Mouse (Mus musculus) retina, adult 2 months (tissue): Measurements from ENCODE around the gene 6330409D20Rik.

ENCODE experiments used
- DNase-seq: peaks from one replicate; pipeline ENCODE4 v3.0.0-alpha.2; 2012; ENCODE audit warnings: low read depth, low spot score

Gene 6330409D20Rik

DNA sequence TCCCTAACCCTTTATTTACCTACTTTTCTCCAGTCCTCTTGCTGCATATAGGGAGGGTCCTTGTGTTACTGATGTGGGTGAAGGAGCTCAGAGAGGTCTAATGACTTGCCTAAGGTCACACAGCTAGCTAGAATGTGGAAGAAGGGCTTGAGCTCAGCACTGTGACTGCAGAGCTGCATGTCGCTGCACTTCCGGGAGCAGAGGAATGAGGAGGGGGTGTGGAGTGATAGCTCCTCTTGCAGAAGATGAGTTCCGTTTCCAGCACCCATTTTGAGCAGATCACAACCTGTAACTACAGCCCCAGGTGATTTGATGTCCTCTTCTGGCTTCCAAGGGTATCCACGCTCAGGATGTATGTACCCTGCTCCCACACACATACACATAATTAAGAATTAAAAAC, 16.7 kb downstream of the 6330409D20Rik start:
- DNase-seq: no peak

- no peak for DNase-seq
Observed at GRCm38 (mm10) chr2:32722581-32722980, 18.2 kb downstream of the 6330409D20Rik start.

DNA sequence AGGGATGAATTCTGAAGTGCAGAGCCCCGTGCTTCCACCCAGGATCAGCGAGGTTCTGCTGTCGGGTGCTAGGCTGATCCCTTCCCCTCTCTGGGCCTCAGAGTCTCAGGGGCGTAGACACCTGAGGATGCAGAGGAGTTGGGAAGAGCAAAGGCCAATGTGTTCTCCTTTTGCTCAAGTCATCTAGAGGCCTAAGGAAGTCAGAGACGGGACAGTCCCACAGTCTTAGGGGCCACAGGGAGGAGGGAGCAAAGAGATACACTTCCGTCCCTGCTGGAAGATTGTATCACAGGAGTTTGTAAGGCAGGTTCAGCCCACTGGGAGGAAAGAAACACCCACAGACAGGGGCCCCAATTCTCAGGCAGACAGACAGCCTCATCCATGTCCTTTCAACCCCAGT, 18.8 kb downstream of the 6330409D20Rik start:
- no peak for DNase-seq

DNA sequence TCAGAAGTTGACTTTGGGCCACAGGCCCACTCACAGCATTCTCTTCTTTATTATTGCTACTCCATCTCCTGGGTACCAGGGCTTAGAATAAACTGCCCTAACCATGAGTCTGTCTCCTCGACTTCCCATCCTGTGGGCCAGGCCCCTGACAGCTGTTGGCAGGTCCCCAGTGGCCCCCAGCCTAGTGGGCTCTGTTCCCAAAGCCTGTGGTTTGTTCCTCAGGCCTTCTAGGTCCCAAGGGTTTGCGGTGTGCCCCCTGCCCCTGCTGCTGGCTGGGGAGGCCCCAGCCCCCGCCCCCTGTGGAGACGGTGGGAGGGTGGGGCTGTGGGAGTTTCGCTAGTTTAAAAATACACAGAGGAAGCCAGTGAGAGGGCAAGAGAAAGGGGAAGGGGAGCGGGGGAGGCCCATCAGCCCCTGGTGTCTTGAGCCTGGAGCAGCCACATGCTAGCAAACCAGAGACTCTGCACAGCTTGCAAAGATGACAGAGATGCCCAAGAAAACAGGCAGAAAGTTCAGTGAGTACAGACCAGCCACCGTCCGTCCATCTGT, 20.1 kb downstream of the 6330409D20Rik start, which contains the start of gene Sh2d3c:
Gene Sh2d3c (plus strand): TSS at position 375 of the 549 bp plus-strand sequence.
- no peak for DNase-seq

GRCm38 (mm10) chr2:32720053-32720452, 20.8 kb downstream of the 6330409D20Rik start:
- no peak for DNase-seq

DNA sequence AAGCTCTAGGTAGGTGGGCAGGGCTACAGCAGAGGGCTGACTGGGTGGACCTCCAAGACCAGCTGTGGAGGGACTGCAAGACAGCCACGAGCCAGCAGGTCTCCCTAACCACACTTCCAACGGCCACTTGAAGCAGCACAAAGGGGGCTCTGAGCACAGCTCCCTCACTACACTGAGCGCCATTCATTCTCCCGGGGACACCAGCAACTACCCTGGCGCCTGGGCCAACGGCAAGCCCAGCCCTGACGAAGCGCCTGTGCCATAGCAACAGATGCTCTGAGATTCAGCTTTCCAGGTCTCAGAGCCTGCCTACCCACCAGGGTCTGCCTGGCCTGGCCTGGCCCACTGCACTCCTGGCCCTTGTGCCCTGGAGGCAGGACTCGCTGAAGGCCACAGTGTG, 22.1 kb downstream of the 6330409D20Rik start:
- DNase-seq: no peak

- no peak for DNase-seq
Observed at GRCm38 (mm10) chr2:32714987-32715425, 25.8 kb downstream of the 6330409D20Rik start.

DNA sequence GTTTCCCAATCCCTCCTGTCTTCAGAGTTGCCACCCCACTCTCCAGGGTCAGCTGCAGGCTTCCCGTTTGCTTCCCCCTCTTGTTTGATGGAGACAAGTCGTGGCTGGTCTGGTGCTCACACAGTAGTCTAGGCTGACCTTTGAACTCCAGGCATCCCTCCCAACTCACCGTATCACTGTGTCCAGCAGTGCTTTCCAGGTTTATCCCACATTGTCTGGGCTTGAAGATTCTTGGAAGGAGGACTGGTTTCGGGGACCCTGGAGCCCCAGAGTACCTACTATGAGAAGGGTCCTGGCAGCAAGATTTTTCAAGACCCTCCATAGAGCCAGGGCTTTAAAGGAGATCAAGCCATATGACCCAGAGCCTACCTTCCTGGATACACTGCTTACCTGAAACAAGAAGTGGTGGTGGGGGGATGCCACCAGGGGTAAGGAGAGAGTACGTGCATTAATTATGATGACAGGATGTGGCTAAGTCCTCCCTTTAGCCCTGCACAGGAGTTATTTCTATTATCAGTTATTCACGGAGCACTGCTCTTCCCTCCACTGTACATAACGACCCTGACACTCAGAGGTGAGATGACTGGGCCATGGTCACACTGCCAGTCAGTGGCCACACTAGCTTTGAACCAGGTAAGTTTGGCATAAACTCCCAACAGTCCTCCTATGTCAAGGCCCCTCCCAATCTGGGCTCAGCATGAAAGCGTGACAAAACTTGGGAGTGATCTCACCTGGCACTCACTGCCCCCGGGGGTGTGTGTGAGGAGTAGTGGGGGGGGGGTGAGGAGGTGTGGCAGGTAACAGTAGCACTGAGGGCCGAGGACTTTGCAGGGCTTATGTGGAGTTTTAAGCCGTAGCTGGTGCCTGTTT, 26.5 kb downstream of the 6330409D20Rik start:
- no peak for DNase-seq

DNA sequence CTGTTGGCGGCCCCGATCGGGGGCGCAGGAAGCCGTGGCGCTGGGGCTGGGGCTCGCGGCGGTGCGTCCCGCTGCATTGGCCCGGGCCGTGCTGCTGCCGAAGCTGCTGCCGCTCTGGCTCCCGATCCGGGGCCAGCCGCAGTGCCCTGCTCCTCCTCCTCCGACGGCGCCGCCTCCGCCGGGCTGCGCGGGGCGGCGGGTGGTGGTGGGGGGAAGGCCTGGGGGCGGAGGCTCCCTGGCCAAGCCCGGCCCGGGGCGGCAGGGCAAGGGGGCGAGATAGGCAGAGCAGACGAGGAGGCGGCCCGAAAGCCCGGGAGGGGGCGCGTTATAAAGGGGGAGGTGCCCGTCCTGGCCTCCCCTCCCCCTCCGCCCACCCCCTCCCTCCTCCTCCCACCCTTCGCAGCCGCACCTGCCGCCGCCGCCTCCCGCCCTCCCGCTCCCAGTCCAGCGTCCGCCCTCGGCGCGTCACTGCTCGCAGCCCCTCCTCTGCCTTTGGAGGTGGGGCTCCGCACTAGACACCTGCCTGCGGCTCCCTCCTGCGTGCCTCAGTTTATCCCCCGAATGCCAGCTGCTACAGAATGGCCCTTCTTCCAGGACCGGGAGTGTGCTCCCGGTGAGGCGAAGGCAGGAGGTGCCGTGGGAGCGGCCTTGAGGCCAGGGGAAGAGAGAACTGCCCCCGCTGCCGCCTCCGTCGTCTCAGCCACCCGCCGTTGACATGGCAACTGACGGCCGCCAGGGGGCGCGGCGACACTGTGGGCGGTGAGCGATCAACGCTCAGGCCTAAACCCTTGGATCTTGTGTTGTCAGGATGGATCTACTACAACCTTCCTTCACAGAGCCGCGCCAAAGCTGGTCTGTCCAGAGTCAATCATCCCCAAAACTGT, 27.6 kb downstream of the 6330409D20Rik start, which contains the start of gene Cdk9:
Gene Cdk9 (minus strand): TSS at position 143 of the 884 bp plus-strand sequence.
- DNase-seq: peak; percentile 78

GRCm38 (mm10) chr2:32712586-32712933, 28.3 kb downstream of the 6330409D20Rik start:
- peak; percentile 78 for DNase-seq

- DNase-seq: no peak
Observed at GRCm38 (mm10) chr2:32712108-32712551, 28.7 kb downstream of the 6330409D20Rik start.

- no peak for DNase-seq
Observed at GRCm38 (mm10) chr2:32711301-32712056, 29.3 kb downstream of the 6330409D20Rik start.

- DNase-seq: no peak
Observed at GRCm38 (mm10) chr2:32710425-32710824, 30.4 kb downstream of the 6330409D20Rik start.

- no peak for DNase-seq
Observed at GRCm38 (mm10) chr2:32709521-32710137, 31.2 kb downstream of the 6330409D20Rik start.

GRCm38 (mm10) chr2:32708643-32709042, 32.2 kb downstream of the 6330409D20Rik start:
- no peak for DNase-seq

DNA sequence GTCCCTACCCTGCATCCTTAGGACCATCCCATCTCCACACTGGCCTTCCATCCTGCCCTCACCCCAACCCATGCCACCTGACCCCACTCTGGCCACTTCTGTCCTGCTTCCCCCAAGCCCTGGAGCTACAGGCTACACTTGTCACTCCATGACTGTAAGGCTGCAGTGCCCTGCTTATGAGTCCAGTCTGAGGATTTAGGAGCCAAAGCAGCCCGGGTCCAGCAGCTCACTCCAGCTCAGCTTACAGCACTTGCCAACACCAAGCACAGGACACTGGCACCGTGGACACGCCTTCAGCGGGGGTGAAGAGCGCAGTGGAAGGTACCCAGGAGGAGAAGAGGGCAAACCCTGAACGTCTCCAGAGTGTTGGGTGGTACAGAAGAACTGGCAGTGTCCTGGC, 33.8 kb downstream of the 6330409D20Rik start:
- no peak for DNase-seq

DNA sequence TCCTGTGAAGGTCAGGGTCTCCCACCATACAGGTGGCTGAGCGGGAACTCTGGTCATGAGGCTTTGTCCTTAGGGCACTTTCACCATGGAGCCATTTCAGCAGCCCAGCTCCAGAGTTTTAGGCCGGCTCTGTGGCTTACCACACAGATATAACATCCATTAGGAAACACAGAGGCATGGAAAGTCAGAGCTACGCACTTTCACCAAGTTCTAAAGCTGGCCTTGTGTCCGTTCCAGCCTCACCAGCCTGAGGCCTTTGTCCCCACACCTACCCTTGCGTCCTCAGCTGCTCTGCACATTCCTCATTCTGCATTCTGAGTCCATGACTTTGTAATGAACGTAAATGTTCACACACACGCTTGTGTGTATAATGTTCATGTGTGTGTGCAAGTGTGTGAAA, 35.8 kb downstream of the 6330409D20Rik start:
- DNase-seq: no peak

DNA sequence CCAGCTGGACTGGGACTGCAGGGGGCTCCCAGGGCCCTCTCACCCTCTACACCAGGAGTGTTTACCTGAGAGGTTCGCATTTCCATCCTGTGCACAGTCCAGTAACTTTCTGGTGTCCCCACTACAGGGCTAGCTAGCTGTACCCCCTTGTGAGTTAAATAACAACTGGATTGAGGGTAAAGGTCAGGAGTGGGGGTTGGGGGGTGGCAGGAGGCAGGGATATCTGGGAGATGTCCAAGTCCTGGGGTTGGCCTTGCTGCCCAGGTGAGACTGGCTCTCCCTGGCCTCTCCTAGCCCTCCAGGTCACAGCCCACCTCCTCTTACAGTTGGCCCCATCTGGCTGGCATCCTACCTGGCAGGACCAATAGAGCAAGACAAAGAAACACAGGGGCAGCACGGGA, 36.8 kb downstream of the 6330409D20Rik start, which contains the start of gene Fpgs:
Gene Fpgs (minus strand): TSS at position 125 of the 401 bp plus-strand sequence.
- DNase-seq: no peak

DNA sequence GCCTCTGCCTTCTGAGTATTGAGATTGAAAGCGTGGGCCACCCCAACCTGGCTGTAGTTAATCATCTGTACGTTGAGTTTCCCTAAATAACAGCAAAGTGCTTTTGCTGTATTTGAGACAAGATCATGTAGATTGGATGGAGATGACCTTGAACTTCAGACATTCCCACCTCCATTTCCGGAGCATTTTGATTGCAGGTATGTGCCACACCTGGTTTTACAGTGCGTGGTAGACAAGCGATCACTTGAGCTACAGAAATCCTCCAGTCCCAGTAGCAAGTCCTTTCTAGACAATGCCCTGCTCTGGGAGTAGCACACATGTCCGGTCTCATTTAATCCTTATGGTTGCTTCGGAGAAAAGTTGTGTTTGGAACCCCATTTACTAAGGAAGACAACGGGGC, 37.8 kb downstream of the 6330409D20Rik start:
- no peak for DNase-seq

GRCm38 (mm10) chr2:32700966-32701743, 39.7 kb downstream of the 6330409D20Rik start:
- no peak for DNase-seq
